Mouse (Mus musculus) spleen, adult 18-20 months (tissue): ENCODE results near the gene Nmb.
A peak's percentile ranks its signal among the peaks of the same experiment; 100 is the strongest.

Experiments used
- DNase-seq, 2 experiments: peaks; one replicate each; pipeline ENCODE4 v3.0.0; 2022; ENCODE audit warnings: mixed read lengths in 2 of 2

The Nmb gene

DNA sequence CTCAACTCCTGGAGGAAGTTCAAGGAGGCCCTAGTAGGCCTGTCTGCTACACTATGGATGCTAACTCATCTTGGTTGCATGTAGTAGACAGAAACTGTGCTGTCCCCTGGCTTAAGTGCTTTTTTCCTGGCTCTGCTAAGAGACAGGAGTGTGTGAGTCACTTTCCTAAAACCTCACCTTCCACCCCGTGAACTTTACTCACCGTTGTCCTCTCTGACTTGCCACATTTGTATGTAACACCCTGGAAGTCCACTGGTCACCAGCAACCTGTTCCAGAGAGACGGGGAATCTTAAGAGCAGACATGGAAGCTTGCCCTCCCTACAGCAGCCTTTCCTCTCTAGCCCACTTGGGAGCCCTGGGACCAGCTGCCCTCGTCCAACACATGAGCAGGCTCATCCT lies 7.2 kb downstream of the Nmb start:
- DNase-seq: no peak

DNA sequence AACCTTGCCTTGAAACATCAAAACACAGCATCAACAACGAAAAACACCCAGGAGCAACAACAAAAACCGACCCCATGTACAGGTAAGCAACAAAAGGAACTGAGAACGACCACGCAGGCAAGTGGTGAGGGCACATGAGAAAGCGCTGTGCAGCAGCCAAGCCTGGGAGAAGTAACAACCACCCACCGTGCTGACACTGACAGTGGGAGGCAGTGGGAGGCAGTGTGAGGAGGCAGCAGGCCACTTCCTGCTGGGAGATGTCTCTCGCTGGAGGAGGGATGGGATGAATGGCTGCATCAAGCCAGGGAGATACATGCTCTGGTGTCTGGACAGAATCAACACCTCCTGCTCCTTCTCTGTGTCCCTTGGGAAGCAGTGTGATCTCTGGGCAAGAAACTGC lies 7.7 kb downstream of the Nmb start:
- DNase-seq: no peak

- no peak for DNase-seq
Observed at GRCm38 (mm10) chr7:80894815-80895519, 9.9 kb downstream of the Nmb start.

DNA sequence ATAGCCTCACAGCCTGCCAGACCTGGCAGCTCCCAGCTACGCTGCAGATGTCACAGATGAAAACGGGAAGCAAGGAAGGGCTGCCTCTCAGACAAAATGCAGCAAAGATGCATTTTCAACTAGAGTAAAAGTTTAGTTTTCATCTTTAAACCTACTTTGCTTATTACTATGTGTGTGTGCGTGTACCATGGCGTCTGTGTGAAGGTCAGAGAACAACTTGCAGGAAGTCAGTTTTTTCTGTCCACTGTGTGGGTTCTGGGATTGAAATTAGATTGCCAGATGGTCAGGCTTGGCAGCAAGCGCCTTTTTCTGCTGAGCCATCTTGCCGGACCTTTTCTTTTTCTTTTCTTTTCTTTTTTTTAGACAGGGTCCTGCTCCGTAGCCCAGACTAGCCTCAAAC lies 10.7 kb downstream of the Nmb start:
- no peak for DNase-seq

DNA sequence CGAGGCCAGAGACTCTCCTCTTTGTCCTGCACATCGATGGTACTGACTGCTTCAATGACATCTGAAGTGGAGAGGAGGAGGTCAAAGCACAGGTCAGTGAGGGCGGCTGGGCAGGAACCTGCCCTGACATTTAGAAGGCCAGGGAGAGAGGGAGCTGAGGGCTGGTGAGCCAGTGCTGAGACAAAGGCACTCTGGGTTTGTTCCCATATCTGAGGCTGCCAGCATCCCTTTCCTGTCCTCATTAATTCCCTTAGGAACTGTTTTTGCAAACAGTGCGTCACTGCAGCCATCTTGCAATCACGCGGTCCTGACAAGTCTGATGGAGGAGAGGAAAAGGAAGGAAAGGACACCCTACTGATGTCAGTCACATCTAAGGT lies 11.1 kb downstream of the Nmb start:
- DNase-seq: no peak

DNA sequence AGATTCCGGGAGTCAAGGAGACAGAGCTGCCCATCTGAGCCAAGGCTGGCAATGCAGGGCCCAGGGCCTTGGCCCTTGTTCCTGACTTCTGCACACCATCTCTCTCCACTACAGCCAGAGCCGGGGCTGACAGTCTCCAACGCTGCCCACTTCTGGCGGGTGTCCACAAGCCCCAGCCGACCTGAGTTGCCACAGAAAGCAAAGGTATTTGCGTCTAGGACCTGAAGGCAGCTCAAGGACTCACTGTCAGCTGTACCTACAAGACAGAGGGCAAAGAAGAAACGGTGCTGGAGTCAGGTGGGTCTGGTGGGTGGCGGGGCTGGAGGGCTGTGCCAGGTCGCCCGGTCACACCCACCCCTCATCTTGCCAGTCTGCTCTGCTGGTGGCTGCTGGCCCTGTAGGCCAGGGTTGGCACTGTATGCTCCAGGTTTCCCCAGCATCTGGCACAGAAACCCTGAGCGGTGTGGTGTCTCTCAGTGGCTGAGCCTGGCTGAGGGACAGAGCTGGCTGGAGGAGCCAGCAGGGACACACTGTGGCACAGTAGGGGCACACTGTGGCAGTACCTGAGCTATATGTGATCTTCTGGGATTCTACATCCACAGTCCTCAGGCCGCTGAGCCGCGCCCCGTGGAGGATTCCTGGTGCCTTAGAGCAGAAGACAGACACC lies 11.7 kb downstream of the Nmb start:
- DNase-seq: no peak

GRCm38 (mm10) chr7:80889841-80890241 lies 15.0 kb downstream of the Nmb start:
- peak; percentile 68 to 69 for DNase-seq

DNA sequence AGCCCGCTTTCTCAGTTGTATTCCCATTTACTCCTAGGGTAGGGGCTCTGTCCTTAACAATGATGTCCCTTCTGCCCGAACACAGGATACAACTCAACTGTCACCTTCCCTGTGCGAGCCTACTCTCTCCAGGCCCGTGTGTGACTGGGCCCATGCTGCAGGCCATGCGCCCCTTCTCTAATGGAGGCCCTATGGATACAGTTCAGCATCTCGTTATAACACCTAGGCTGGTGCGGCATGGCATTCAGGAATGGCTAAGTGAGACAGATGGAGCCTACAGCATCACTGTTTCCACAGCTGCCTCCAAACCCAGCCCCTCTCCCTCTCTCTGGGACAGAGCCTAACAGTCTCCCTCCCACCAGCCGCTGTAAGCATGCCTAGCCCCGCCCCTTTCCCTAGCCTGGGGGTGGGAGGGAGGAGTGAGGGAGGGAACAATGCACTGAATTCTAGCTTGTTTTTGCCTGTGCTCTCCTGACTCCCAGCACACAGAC lies 15.8 kb downstream of the Nmb start:
- no peak for DNase-seq

DNA sequence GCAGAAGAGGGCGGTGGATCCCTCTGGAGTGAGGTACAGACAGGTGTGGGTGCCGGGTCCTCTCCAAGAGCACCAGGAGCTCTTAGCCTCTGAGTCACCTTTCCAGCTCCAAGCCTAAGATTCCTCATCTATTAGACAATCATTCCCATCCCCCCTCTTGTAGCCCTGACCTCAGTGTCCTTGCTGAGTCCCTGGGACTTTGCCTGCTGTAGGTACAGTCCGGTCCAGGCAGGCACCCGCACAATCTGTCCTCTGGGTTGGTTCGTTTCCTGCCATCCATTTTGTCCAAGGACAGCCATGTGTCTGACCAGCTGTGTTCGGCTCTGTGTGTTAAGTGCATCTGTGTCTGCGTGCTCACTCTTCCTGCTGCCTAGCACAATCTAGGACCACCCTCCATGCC lies 16.3 kb downstream of the Nmb start:
- no peak for DNase-seq

DNA sequence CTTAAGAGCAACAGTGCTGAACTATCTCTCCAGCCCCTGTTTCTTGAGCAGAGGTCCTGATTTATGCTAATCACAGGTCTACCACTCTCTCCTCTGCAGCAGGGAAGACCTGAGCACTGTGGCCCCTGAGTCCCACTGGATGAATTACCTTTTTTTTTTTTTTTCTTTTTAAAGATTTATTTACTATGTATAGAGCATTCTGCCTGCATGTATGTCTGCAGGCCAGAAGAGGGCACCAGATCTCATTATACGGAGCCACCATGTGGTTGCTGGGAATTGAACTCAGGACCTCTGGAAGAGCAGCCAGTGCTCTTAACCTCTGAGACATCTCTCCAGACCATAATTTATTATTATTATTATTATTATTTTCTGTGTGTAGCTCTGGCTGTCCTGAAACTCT lies 19.2 kb downstream of the Nmb start:
- no peak for DNase-seq

- DNase-seq: peak; percentile 61 to 73
Observed at GRCm38 (mm10) chr7:80882830-80883505, 21.9 kb downstream of the Nmb start.

- DNase-seq: no peak
Observed at GRCm38 (mm10) chr7:80875727-80876126, 29.1 kb downstream of the Nmb start.

GRCm38 (mm10) chr7:80873631-80874030 lies 31.2 kb downstream of the Nmb start:
- no peak for DNase-seq

DNA sequence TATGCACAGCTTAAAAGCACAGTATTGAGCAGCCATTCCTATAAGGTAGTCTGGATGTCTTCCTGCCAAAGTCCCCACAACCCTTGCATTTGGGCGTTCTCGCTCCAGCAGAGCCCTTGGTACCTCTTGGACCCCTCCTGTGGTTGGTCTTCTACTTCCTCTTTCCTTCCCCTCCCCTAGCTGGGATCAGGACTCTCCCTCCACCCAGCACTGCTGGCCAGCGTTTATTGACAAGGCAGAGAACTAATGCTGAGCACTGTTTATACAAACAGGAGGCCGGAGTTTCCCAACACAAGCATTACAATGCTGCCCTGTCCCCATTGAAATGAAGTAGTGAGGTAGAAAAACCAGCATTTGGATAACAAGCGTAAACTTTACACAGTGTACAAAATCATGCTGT lies 31.8 kb downstream of the Nmb start:
- DNase-seq: no peak

DNA sequence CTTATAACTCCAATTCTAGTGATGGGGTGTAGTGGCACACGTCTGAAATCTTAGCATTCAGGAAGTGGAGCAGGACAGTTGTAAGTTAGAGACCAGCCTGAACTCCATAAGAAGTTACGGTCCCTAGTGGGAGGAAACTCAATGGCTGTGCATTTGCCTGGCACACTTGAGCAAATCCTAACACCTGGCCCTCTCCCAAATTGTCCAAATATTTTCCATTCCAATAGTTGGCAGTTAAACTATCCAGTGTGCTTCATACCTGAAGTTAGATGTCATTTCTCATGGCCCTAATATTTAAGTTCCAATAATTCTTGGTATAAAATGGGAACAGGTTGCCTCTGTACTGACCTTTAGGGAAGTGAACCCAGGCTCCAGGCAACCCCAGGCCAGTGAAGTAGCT lies 36.2 kb downstream of the Nmb start:
- no peak for DNase-seq

DNA sequence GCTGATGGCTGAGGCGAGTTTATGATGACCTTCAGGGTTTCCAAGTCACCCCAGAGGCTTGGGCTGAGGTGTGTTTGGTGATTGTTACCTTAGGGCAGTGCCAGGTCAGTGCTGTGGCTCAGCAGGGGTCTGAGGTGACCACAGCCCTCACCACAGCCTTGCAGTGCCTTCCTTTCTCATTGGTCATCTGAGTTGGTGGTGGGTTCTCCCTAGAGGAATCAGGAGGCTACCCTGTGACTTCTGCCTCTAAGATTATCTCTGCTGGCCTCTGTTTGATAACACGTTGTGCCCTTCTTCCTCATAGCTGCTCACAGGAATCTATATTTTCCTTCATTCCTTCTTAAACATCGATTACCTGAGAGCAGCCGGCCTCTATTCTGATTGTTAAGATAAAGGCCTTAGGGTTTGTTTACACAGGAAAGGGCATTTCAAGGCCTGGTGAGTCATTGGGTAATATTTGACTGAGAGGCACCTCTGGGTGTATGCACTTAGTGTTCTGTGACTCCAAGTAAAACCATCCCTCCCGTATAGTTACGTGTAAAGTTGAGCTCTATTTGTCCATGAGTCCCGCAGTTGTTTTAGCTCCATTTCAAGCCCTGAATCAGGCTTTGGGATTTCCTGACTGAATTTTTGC lies 38.2 kb downstream of the Nmb start:
- no peak for DNase-seq

- no peak for DNase-seq
Observed at GRCm38 (mm10) chr7:80865521-80865920, 39.4 kb downstream of the Nmb start.

- DNase-seq: peak; percentile 36 to 49
Observed at GRCm38 (mm10) chr7:80864831-80865230, 40.0 kb downstream of the Nmb start.

DNA sequence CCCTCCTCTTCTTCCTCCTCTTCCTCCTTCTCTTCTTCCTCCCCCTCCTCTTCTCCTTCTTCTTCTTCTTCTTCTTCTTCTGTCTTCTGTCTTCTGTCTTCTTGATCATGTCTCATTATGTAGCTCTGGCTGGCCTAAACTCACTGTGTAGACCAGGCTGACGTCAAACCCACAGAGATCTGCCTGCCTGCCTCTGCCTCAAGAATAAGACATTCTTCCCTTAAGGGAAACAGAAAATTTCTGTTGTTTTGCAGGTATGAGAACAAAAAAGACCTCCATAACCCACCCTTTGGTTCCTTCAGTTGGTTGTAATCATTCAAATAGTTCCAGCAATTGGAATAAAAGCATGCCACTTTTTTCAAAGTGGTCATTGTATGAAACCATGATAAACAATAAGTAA lies 40.7 kb downstream of the Nmb start:
- DNase-seq: no peak

- no peak for DNase-seq
Observed at GRCm38 (mm10) chr7:80863520-80863919, 41.4 kb downstream of the Nmb start.

DNA sequence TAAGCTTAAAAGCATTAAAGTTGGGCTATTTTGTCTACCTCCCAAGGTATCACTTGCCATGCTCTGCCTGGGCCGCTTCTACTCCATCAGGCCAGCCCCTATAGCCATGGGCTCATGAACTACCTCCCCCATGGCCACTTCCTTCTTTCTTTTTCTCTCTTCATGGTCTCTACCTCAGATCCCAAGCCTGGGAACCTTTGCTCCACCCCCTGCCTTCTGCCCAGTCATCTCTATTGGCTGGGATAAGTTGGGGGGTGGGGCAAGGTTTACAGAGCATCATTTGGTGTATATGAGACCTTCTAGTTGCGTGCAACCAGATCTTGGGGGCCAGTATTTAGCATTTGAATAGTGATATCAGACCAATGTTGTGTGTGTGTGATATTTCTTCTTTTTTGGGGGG lies 42.4 kb downstream of the Nmb start:
- no peak for DNase-seq

DNA sequence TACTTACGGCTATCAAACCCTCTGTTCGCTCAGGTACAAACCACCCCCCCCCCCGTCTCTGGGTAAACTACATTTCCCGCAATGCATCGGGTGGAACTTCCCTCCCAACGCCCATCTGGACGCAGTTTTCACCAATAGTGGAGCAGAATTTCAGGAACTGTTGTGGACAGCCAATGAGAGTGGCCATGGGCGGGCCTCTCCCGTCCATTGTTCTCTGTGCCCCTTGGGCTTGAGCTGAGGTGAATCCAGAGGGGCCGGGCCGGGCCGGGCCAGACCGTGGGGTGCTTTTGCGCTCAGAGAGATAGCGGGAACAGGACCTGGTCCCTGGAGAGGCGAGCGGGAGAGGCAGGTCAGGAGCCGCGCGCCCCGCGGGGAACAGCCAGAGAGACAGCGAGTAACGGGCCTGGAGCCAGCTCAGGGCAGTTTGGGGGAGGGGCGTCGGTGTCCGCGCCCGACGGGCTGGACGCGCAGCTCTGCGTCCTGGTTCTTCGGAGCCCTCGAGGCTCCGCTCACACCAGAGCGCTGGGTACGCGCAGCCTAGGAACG lies 44.1 kb downstream of the Nmb start, which contains the start of gene Zscan2:
Zscan2 (plus strand) TSS at position 192 of the 546 bp plus-strand sequence.
- peak; percentile 77 to 78 for DNase-seq

DNA sequence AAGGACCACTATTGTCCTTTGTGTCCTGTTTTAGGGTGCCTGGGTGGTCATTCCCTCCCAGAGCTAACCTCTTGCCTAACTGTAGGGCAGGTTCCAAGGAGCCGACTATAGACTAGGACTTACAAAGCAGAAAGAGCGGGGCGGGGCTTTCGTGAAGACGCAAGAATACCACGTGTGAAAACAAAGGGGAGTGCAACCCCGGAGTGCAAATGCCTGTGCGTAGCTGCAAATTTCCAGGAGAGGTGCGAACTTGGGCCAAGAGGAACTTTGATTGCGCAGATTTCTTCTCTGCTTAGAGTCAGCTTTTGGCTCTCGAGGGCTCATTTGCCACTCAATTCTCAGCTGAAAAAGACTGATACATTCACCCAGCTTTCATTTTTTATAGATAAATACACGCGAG lies 44.6 kb downstream of the Nmb start:
- peak; percentile 42 to 60 for DNase-seq
